Mouse (Mus musculus) cerebellum, adult 8-10 months (tissue): Measurements from ENCODE around the gene Magi3.
A peak's percentile ranks its signal among the peaks of the same experiment; 100 is the strongest.

Source experiments
- DNase-seq: peaks from one replicate; pipeline ENCODE4 v3.0.0; 2022

Magi3 gene

DNA sequence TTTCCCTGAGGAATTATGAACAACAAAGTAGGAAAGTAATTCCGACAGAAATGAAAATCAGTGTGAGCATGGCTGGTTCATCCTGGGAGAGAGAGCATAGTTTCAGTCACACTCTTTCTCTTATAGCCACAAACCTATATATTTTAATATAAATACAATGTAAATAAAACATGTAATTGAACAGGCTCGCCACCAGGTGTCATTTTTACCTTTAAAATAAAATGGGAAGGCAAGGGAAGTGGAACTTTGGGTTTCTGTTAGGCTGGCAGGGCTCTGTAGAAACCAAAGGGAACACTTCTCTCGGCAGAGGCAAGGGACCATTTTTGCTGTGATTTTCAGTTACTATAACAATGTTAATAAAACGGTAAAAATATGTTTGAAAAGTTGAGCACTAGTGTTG is 200.7 kb downstream of the Magi3 start:
- no peak for DNase-seq

DNA sequence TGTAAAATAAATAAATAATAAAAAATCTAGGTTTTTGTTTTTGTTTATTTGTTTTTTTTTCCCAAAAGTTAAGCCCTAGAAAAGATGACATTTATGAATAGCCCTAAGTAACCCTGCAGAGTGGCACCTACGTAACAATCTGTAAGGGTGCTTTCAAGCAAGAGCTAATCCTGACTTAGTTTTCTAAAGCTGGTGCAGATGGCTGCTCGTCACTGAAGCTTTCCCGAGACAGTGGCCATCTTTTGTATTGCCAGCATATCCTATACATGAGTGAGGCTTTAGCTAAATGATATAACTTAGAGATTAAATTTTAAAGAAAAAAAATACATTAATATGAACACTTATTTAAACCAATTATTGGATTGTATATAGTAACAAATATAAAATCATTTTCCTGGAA is 202.2 kb downstream of the Magi3 start:
- no peak for DNase-seq

DNA sequence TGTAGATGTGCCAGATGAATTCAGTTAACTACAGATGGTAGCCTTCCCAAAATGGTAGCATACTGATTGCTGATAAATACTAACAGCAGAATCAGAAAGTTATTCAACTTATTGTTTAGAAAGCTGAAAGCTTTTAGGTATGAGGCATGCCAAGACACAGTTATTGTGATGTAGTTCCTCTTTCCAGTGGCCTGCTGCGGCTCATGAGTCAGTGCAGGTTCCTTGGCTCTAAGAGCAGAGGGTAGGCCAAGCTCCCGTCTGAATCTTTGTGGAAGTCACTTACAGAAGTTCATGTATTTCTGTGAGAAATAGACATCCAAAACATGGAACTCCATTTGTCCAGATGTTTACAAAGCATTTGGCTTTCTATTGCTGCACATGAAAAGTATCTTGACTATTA is 208.2 kb downstream of the Magi3 start:
- no peak for DNase-seq

DNA sequence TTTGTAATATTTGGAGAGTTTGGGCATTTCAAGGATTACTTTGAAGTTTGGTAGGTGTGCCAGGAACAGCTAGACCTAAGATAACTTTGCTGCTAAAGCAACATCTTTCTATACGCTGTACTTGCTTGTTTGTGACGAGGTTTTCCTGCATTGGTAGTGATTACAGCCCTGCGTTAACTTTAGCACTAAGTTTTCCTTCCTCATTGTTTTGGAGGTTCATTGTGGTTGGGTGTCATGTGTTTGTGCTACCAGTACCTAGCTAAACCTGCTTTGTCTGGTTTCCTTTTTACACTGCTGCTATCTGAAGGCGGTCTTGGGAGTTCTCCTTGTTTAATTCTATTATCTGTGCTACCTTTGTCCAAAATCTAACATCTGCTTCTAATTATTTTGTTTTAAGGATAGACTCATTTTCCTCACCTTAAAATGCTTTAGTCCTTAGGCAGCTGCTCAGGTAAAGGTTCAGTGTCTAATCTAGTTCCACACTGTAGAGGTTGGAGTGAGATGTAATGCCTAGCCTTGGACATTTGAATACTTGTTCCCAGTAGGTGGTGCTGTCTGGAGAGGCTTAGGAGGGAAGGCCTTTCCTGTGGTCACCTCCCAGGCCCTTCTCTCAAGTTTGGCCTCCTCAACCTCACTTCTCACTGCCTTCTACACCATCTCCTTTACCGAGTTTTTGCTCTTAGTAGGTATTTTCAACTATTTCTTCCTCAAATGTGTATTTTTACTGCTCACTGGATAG is 210.1 kb downstream of the Magi3 start:
- no peak for DNase-seq

DNA sequence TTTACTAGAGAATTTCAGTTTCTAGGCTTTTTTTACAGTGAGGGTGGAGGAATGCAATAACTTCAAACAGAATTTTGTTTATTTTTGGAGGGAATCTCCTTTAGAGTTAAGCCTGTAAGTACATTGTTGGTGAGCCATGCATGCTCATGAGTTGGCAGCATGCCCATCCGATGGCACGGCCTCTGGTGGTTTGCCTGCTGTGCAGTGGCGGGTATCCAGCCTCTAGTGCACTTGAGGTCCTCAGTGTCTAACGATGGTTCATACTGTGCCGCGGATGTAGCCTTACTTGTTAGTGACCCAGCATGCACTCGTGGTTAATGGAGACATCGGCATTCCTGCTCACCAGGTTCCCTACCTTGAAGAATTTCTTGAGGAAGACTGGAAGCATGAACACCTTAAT is 212.7 kb downstream of the Magi3 start:
- DNase-seq = peak; percentile 37

DNA sequence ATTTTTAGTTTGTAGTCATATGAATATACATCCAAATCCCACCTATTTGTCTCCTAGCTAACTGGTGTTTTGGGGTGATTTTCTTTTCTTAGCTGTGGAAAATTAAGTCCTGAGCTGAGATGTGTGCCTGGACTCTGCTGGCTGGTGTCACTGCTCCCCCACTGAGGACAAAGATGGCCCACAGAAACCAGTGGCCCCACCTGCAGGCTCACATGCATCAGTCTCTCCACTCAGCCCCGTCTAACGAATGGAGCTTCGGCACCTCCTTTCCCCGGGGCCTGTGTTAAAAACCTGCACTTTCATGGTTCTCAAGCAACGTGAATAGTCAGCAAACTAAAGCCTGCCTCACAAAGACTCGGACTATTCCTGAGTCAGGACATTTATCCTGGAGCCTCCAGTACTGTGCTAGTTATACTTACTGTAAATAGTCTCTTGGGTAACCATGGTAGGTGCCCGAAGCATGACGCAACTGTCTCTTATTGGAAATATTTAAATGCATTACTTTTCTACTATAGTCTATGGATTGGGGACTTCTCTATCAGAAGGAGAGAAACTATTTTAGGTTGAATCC is 213.2 kb downstream of the Magi3 start:
- DNase-seq = peak; percentile 13

DNA sequence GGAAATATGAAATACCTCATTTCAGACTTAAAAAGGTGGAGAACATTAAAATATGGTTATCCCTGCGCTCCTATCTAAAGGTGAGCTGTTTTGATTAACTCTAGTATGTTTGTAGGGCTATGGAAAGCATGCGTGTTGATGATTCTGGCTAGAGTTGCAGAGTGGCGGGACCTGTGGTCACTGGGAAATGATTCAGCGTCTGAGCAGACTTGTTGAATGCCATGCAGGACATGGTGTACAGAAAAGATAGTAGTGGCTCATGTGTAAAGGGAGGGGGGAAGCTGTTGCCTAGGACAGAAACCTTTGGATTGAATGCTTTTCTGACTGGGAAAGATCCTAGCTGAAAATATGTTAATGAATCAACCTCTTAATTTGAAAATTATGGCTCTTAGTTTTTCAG is 221.4 kb downstream of the Magi3 start:
- no peak for DNase-seq

DNA sequence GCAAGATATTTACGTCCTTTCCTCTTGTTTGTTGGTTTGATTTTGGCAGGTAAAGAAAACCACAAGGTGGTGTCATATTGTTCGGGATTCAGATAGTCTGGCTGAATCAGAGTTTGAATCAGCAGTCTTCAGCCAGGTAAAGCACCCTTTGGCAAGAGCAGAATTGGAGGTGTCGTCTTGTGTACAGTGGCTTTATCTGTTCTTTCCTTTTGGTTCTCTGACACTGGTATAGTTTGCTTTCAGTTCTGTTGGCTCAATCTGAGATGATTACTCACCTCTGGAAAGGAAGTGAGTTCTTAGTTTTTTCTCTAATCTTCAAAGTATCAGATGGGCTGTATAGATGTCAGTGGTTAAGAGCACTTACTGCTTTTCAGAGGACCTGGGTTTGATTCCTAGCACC is 228.9 kb downstream of the Magi3 start:
- DNase-seq = no peak

DNA sequence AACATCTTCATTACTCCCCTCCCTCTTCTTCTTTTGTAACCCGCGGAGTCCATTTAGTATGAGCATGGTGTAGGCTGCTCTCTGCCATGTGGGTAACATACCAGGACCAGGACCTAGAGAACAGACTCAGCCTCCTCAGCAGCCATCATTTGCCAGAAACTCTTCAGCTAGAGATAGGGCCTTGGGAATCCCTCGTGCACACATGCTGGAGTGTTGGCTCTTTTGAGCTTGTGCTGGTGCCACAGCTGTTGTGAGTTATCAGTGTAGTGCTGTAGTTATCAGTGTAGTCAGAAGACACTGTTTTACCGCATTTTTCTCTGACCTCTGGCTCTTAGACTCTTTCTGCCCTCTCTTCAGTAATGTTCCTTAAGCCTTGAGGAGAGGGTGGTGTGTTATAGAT is 230.8 kb downstream of the Magi3 start:
- no peak for DNase-seq

DNA sequence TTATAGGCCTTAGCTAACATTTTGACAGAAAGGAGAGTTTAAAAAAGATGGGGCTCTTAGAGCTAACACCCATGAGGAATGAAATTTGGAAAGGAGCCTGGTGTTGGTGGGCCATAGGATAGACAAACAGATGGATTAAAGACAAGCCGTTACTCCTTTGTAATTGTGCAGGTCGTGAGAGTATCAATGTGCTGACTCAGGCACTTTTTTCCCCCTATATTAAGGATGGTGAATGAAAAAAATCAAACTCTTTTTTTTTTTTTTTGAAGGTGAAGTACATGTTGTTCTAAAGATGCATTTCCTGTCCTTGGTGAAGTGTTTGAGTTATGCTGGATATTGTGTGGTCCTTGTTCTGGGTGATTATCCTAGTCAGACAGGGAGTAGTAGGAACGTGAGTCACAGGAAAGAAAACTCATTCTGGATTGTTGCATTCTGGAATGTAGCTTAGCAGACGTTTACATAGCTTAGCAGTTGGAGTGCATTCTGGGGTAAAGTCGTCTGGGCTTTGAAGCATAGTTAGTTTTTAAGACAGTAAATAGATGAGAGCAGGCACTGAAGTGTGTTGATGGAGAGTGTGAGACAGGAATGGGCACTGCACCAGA is 232.2 kb downstream of the Magi3 start:
- DNase-seq = no peak

DNA sequence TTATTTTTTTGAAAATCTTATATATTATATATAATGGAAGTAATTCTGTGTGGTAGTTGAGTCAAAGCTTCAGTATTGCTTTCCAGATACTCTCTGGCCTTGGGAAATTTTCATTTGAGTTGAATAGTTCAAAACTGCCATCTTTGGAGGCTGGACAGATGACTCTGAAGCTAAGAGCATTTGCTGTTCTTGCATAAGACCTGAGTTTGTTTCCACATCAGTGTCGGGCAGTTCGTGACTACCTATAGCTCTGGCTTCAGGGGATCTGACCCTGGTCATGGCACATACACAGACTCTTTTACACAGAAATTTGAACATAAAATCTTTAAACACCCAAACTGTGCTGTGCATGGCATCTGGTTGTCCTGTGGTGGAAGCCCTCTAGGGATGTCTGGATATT is 235.0 kb downstream of the Magi3 start:
- no peak for DNase-seq

DNA sequence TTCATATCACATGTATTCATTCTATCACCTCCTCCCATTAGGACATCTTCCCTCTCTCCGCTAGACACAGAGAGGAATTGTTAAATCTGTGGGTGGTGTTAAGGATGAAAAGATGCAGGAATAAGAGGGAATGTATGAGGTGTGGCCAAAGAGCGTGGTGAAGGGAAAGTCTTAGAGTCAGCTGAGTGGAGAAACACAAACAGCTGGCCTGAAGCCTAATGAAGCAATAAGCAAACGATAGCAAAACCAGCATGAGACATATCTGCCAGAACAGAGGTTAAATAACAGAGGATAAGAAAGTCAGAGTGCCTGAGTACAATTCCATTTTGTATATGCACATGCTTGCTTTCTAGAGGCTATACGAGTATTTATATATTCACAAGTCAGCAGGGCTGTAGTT is 235.6 kb downstream of the Magi3 start:
- no peak for DNase-seq

DNA sequence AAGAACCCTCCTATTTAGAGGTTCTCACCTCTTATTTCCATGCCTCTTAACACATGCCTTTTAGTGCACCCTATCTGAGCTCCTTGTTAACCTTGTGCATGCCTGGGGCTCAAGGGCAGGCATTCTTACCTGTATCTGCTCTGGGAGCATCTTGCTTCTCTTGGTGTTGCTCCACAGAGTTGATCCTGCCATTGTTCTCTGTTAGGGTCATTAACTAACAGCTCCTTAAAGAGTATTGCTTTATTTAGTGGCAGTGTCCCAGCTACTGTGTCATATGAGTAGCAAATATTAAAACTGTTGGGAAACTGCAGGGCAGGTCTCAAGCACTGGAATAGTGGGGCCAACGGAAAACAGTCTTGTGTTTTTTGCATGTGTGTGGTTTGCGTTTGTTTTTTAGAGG is 249.0 kb downstream of the Magi3 start:
- DNase-seq = no peak

DNA sequence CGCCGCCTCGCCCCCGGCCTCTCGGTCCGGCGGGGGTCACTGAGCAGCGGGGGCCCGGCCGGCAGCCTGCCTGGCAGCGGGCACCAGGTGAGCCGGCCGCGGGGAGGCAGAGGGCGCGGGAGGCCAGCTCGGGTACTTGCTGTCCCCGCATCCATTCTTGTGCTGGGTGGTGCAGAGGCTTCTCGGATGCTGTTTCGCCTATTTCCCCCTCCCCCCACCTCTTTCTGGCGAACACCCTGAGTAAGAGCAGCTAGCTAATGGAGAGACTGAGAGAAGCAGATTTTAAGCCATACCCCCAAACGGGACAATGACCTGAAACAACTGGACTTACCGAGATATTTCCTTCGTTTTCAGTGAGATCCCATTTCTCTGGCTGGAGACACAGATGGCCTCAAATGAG is 251.5 kb downstream of the Magi3 start:
- peak; percentile 66 for DNase-seq

DNA sequence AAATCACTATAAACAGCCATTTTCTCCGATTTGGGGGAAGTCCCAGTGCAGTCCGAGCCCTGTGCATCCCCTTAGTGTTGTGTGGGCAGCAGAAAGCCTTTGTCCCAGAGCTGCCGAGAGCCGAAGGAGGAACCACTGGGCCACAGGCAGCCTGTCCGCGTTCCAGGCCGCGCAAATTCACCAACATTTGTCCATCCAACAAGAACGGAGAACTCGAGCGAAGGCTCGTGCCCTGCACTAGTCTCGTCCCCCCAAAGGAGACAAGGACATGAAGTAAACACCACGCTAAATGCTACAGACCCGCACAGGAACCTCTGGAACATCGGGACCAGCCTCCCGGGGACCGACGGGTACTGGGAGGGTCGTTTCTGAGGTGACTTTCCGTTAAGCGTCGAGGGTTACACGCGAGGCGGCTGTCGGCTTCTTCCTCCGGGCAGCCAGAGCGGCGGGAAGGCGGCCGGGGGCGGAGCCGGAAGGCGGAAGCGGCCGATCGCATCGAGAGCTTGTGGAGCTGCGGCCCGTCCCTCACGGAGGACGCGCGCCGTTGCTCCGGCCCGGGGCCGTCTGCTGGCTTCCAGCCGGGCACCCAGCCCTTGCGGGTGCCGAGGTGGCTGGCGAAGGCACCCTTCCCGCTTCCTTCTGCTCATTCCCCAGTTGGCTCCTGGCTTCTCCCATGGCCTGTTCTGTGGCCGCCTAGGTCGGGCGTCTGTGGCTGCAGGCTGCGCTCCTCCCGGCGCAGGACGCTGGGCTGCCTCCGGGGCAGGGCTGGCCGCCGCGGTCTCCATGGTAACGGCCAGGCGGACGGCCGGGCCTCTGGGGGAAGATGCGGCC is 252.1 kb downstream of the Magi3 start, which contains the start of gene Phtf1:
Phtf1 (plus strand) TSS at position 250 of the 831 bp plus-strand sequence.
- peak; percentile 82 for DNase-seq

DNA sequence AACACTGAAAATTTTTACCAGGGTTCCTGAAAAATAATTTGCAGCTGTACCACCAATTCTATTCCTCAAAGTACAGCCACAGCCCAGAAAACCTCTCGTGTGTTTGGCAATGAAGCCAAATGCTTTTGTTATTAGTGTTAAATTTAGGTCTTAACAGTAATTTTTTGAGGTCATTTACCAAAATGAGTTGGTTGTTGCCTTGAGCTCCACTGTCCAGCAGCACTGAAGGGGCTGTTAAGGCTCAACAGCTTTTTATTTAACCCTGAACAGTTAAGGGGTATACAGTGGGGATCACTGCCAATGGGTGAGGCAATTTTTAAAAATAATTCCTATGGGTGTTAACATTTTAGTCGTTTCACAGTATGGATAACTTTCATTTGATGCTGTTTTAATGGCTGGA is 252.9 kb downstream of the Magi3 start:
- no peak for DNase-seq
